Mouse (Mus musculus): ENCODE results near the gene Cyld. TPM values are rescaled to one million over a fixed set of nuclear protein-coding genes. Genes with fewer than 3 reads are reported as not detected.
A peak's percentile ranks its signal among the peaks of the same experiment; 100 is the strongest.

Cyld gene
- total RNA-seq (2012; rRNA removed) (19.4 and 20.2 TPM in 2 replicates), total RNA-seq (2014; rRNA removed) (29.4 and 32.5 TPM in 2 replicates), polyA plus RNA-seq (2012; ENCODE audit: insufficient read length, low read depth) (22.0 and 22.1 TPM in 2 replicates)

GRCm38 (mm10) chr8:88696721-88697641 is at the start of gene Cyld:
TSS of gene Cyld (plus strand) at chr8:88697028.
- in situ Hi-C loops (cut with MboI; ENCODE audit: low pct_ligation_motif_present, low pct_unique_long_range_greater_than_20kb, low sequenced_read_pairs) = no loop called here
- Histone ChIP-seq H3K27me3 (replicated peaks) (no peaks in the 10 kb centered on the region), H3K79me2 (replicated peaks; ENCODE audit: control insufficient read depth, extremely low read depth, insufficient read depth, poor library complexity, severe bottlenecking) (peaks cover 21% of the 10 kb centered on the region), H3K4me2 (ENCODE audit: insufficient read depth, low read depth, poor library complexity, severe bottlenecking) (peak within 1 kb of the TSS; percentile 99), H3K9ac (ENCODE audit: insufficient read depth, low read depth) (peak within 1 kb of the TSS; percentile 75), H3K4me1 (ENCODE audit: control insufficient read depth in 1 of 2, insufficient read depth in 2 of 2) (peaks cover 4 to 53% of the 10 kb centered on the region in 2 experiments), H3K4me3 (replicated peaks in 1 of 3; ENCODE audit: low read depth in 2 of 3, low read length in 2 of 3, poor library complexity in 1 of 3) (peak within 1 kb of the TSS; percentile 91 to 100 (median 95)), H3K27ac (ENCODE audit: insufficient read depth, low read depth) (peak within 1 kb of the TSS; percentile 93), H3K36me3 (replicated peaks in 1 of 2; ENCODE audit: control insufficient read depth in 1 of 2, insufficient read depth in 1 of 2, low read length in 1 of 2) (no peaks in the 10 kb centered on the region), H3K9me3 (replicated peaks; ENCODE audit: low read length) (no peaks in the 10 kb centered on the region)
- peak; percentile 99 for DNase-seq (ENCODE audit: extremely low read depth)
- dilution Hi-C loops (cut with MboI; ENCODE audit: extremely low pct_ligation_motif_present, extremely low pct_unique_long_range_greater_than_20kb, low sequenced_read_pairs) = no loop called here
- TF ChIP-seq TCF12 (IDR thresholded peaks at IDR 0.05; ENCODE audit: low read depth, low read length) = peak; percentile 20; the same call in 1 of the 2 replicates
- TF ChIP-seq KAT2A (IDR thresholded peaks at IDR 0.05; ENCODE audit: insufficient replicate concordance, low read length) = 0 out of 2 replicates have a peak, but pooled peaks have one; percentile 45
- peak; percentile 93 for TF ChIP-seq CHD2 (IDR thresholded peaks at IDR 0.05; ENCODE audit: low read length)
- no peak for TF ChIP-seq CTCF (conservative IDR thresholded peaks at IDR 0.05 in 1 of 2, IDR thresholded peaks at IDR 0.05 in 1 of 2; ENCODE audit: low read depth in 2 of 2, low read length in 2 of 2)
- TF ChIP-seq MAFK (IDR thresholded peaks at IDR 0.05; ENCODE audit: insufficient replicate concordance, low read length) = no peak
- TF ChIP-seq MXI1 (IDR thresholded peaks at IDR 0.05; ENCODE audit: low read depth, low read length) = peak; percentile 59; the same call in 1 of the 2 replicates
- 0 out of 2 replicates have a peak, but pooled peaks have one; percentile 36 for TF ChIP-seq BHLHE40 (IDR thresholded peaks at IDR 0.05; ENCODE audit: low read depth, low read length)
- peak; percentile 72 for TF ChIP-seq ELF1 (IDR thresholded peaks at IDR 0.05; ENCODE audit: low read depth, low read length)
- TF ChIP-seq MEF2A (IDR thresholded peaks at IDR 0.05; ENCODE audit: borderline replicate concordance, low read depth, low read length) = peak; percentile 33; the same call in 1 of the 2 replicates
- peak; percentile 64 for TF ChIP-seq NELFE (IDR thresholded peaks at IDR 0.05; ENCODE audit: low read depth, low read length)
- no peak for TF ChIP-seq GABPA (IDR thresholded peaks at IDR 0.05; ENCODE audit: insufficient replicate concordance, low read depth, low read length)
- peak; percentile 17; the same call in 1 of the 2 replicates for TF ChIP-seq IRF4 (IDR thresholded peaks at IDR 0.05; ENCODE audit: low read depth, low read length)
- peak; percentile 56 for TF ChIP-seq NRF1 (IDR thresholded peaks at IDR 0.05; ENCODE audit: low read depth, low read length)
- TF ChIP-seq MAZ (IDR thresholded peaks at IDR 0.05; ENCODE audit: low read depth, low read length) = peak; percentile 97
- TF ChIP-seq HCFC1 (IDR thresholded peaks at IDR 0.05; ENCODE audit: low read depth, low read length) = peak; percentile 69
- TF ChIP-seq MYC (IDR thresholded peaks at IDR 0.05; ENCODE audit: low read depth, low read length) = no peak
- peak; percentile 65 for TF ChIP-seq POLR2A (IDR thresholded peaks at IDR 0.05; ENCODE audit: low read depth, low read length)

GRCm38 (mm10) chr8:88648322-88648721 is 48.5 kb upstream of the Cyld start:
- no peak for DNase-seq (ENCODE audit: extremely low read depth)
- Histone ChIP-seq H3K4me3 (replicated peaks in 1 of 3; ENCODE audit: low read depth in 2 of 3, low read length in 2 of 3, poor library complexity in 1 of 3) (peak overlapping the region; percentile 55 to 78 (median 65)), H3K27ac (ENCODE audit: insufficient read depth, low read depth) (peak overlapping the region; percentile 94), H3K4me2 (ENCODE audit: insufficient read depth, low read depth, poor library complexity, severe bottlenecking) (peak overlapping the region; percentile 86), H3K9me3 (replicated peaks; ENCODE audit: low read length) (peaks cover 3% of the 10 kb centered on the region), H3K36me3 (replicated peaks in 1 of 2; ENCODE audit: control insufficient read depth in 1 of 2, insufficient read depth in 1 of 2, low read length in 1 of 2) (peaks cover 7 to 15% of the 10 kb centered on the region in 2 experiments), H3K79me2 (replicated peaks; ENCODE audit: control insufficient read depth, extremely low read depth, insufficient read depth, poor library complexity, severe bottlenecking) (peaks cover 43% of the 10 kb centered on the region), H3K27me3 (replicated peaks) (no peaks in the 10 kb centered on the region), H3K4me1 (ENCODE audit: control insufficient read depth in 1 of 2, insufficient read depth in 2 of 2) (peaks cover 30 to 78% of the 10 kb centered on the region in 2 experiments), H3K9ac (ENCODE audit: insufficient read depth, low read depth) (peak overlapping the region; percentile 37)
- in situ Hi-C loops (cut with MboI; ENCODE audit: low pct_ligation_motif_present, low pct_unique_long_range_greater_than_20kb, low sequenced_read_pairs) (no loop called here), dilution Hi-C loops (cut with MboI; ENCODE audit: extremely low pct_ligation_motif_present, extremely low pct_unique_long_range_greater_than_20kb, low sequenced_read_pairs) (no loop called here)
- TF ChIP-seq MXI1 (IDR thresholded peaks at IDR 0.05; ENCODE audit: low read depth, low read length) (peak; percentile 69), USF2 (conservative IDR thresholded peaks at IDR 0.05; ENCODE audit: low read depth, low read length) (peak; percentile 38; the same call in 1 of the 2 replicates), USF1 (IDR thresholded peaks at IDR 0.05; ENCODE audit: low read depth, low read length) (peak; percentile 79), ZKSCAN1 (IDR thresholded peaks at IDR 0.05; ENCODE audit: borderline replicate concordance, low read depth, low read length) (peak; percentile 83), EP300 (IDR thresholded peaks at IDR 0.05; ENCODE audit: low read length) (0 out of 2 replicates have a peak, but pooled peaks have one; percentile 42), CHD1 (IDR thresholded peaks at IDR 0.05; ENCODE audit: low read depth, low read length) (0 out of 2 replicates have a peak, but pooled peaks have one; percentile 30), BHLHE40 (IDR thresholded peaks at IDR 0.05; ENCODE audit: low read depth, low read length) (peak; percentile 72), TCF12 (IDR thresholded peaks at IDR 0.05; ENCODE audit: low read depth, low read length) (0 out of 2 replicates have a peak, but pooled peaks have one; percentile 36), ZNF384 (IDR thresholded peaks at IDR 0.05; ENCODE audit: low read depth, low read length) (no peak), NELFE (IDR thresholded peaks at IDR 0.05; ENCODE audit: low read depth, low read length) (0 out of 2 replicates have a peak, but pooled peaks have one; percentile 48), IRF4 (IDR thresholded peaks at IDR 0.05; ENCODE audit: low read depth, low read length) (peak; percentile 42), CHD2 (IDR thresholded peaks at IDR 0.05; ENCODE audit: low read length) (peak; percentile 31; the same call in 1 of the 2 replicates), ETS1 (conservative IDR thresholded peaks at IDR 0.05; ENCODE audit: low read depth, low read length) (peak; percentile 52), MAX (IDR thresholded peaks at IDR 0.05; ENCODE audit: low read length) (peak; percentile 50; the same call in 1 of the 2 replicates), MEF2A (IDR thresholded peaks at IDR 0.05; ENCODE audit: borderline replicate concordance, low read depth, low read length) (peak; percentile 66; the same call in 1 of the 2 replicates), ELF1 (IDR thresholded peaks at IDR 0.05; ENCODE audit: low read depth, low read length) (peak; percentile 44; the same call in 1 of the 2 replicates), CTCF (conservative IDR thresholded peaks at IDR 0.05 in 1 of 2, IDR thresholded peaks at IDR 0.05 in 1 of 2; ENCODE audit: low read depth in 2 of 2, low read length in 2 of 2) (no peak), MAFK (IDR thresholded peaks at IDR 0.05; ENCODE audit: insufficient replicate concordance, low read length) (peak; percentile 10; the same call in 1 of the 2 replicates), ZMIZ1 (IDR thresholded peaks at IDR 0.05; ENCODE audit: low read depth, low read length) (no peak)

All from CH12.LX (cell line).